Mouse (Mus musculus) liver, postnatal 0 days (tissue): ENCODE results near the gene Ddx6.

Source experiments
- CTCF ChIP-seq: sonication (generic); IDR thresholded peaks from 2 replicates; pipeline ENCODE4 v1.5.1; 2016; ENCODE audit warnings: antibody characterized with exemption, low read depth
- EP300 ChIP-seq: IDR thresholded peaks from 2 replicates; pipeline ENCODE4 v1.6.1; 2016; ENCODE audit warnings: antibody characterized with exemption, low read depth, mild to moderate bottlenecking

DNA sequence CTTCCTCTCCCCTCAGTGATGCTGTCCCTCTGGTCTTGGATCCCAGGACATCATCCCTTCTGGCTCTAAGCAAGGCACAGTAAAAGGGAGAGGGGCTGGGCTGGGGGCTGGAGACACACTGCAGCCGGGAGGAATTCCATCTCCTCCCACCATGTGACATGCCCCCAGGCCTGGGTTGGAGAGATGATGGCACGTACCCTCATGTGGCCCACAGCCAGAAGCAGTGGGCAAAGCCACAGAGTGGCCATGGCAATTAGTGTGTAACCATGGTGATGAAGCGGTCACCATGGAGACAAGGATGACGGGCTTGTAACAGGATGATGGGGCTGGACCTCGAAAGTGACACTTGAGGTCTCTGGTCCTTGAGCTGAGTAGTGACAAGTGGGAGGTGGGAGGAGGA is 81.9 kb downstream of the Ddx6 start:
- TF ChIP-seq CTCF (no peak), EP300 (no peak)
